Mouse (Mus musculus) limb, embryonic 11.5 days (tissue): Measurements from ENCODE around the gene Sdk2. TPM values are rescaled to one million over a fixed set of nuclear protein-coding genes. Genes with fewer than 3 reads are reported as not detected.

ENCODE experiments used
- ATAC-seq: fragments of 200-750 bp; cut with Nextera tagmentation; 2 replicates; pipeline ENCODE4 v1.8.0; 2017; ENCODE audit warnings: low read depth; ENCODE audit not compliant: insufficient number of reproducible peaks, low FRiP score, low TSS enrichment
- DNase-seq: peaks from one replicate; pipeline ENCODE4 v3.0.0-alpha.2; 2015; ENCODE audit warnings: low spot score
- H3K27ac ChIP-seq: fragments of 300-500 bp; sonication (generic); replicated peaks from 2 replicates; pipeline ENCODE4 v1.5.1; 2014; ENCODE audit warnings: low read depth, mild to moderate bottlenecking, low read length
- H3K27me3 ChIP-seq: fragments of 300-500 bp; sonication (generic); 2 replicates; pipeline ENCODE4 v1.6.1; 2014; ENCODE audit warnings: mild to moderate bottlenecking, low read length, mixed read lengths; ENCODE audit not compliant: control insufficient read depth, insufficient read depth
- H3K36me3 ChIP-seq: fragments of 300-500 bp; sonication (generic); 2 replicates; pipeline ENCODE4 v1.6.1; 2014; ENCODE audit warnings: mild to moderate bottlenecking, low read length, moderate library complexity, mixed read lengths; ENCODE audit not compliant: control insufficient read depth, insufficient read depth
- H3K4me1 ChIP-seq: fragments of 300-500 bp; sonication (generic); 2 replicates; pipeline ENCODE4 v1.6.1; 2014; ENCODE audit warnings: low read length, mixed read lengths; ENCODE audit not compliant: control insufficient read depth, insufficient read depth
- H3K4me2 ChIP-seq: fragments of 300-500 bp; sonication (generic); 2 replicates; pipeline ENCODE4 v1.6.1; 2014; ENCODE audit warnings: low read depth, mild to moderate bottlenecking, moderate library complexity; ENCODE audit not compliant: severe bottlenecking
- H3K4me3 ChIP-seq: fragments of 300-500 bp; sonication (generic); 2 replicates; pipeline ENCODE4 v1.5.1; 2014; ENCODE audit warnings: low read depth, low read length
- H3K9ac ChIP-seq: fragments of 300-500 bp; sonication (generic); 2 replicates; pipeline ENCODE4 v1.6.1; 2014; ENCODE audit warnings: mild to moderate bottlenecking, low read length
- H3K9me3 ChIP-seq: fragments of 300-500 bp; sonication (generic); 2 replicates; pipeline ENCODE4 v1.6.1; 2016; ENCODE audit warnings: low read length; ENCODE audit not compliant: control insufficient read depth
- WGBS: fragments of 180-500 bp; shearing (Covaris S2); extraction: QIAGEN DNeasy Blood & Tissue Kit; methylation state at CpG from one replicate; pipeline ENCODE4 v1.1.7; 2014; 5-methylcytosine and 5-hydroxymethylcytosine counted together
- polyA plus RNA-seq: library from polyadenylated mRNA; unstranded; fragments of >200 nt; fragmentation: Nextera tagmentation; extraction: Ambion mirVana; gene quantifications from 2 replicates; pipeline ENCODE4 v1.2.1, GENCODE M21; 2014

Gene Sdk2
- polyA plus RNA-seq, 1 experiment from 2014 or later: 0.60 TPM

GRCm38 (mm10) chr11:114043530-114043929, 23.3 kb downstream of the Sdk2 start:
- H3K4me1 ChIP-seq: peaks cover 8% of the 10 kb centered on the region; the same call in 1 of the 2 replicates
- no peaks in the 10 kb centered on the region for H3K36me3 ChIP-seq
- H3K9ac ChIP-seq: no peak overlapping the region
- WGBS: 69% methylated on average over 7 of the region's 7 CpGs
- no peak overlapping the region for H3K27ac ChIP-seq
- DNase-seq: no peak
- H3K4me2 ChIP-seq: no peak overlapping the region
- no peak overlapping the region for H3K4me3 ChIP-seq
- H3K27me3 ChIP-seq: no peaks in the 10 kb centered on the region
- ATAC-seq: no peak
- H3K9me3 ChIP-seq: peaks cover 3% of the 10 kb centered on the region; the same call in 1 of the 2 replicates

GRCm38 (mm10) chr11:114040391-114041035, 26.3 kb downstream of the Sdk2 start:
- ATAC-seq: 0 out of 2 replicates have a peak, but pooled peaks have one; percentile 41
- no peaks in the 10 kb centered on the region for H3K36me3 ChIP-seq
- no peaks in the 10 kb centered on the region for H3K27me3 ChIP-seq
- peaks cover 8% of the 10 kb centered on the region; the same call in 1 of the 2 replicates for H3K4me1 ChIP-seq
- no peak for DNase-seq
- no peak overlapping the region for H3K9ac ChIP-seq
- WGBS: 12% methylated on average over 9 of the region's 10 CpGs
- no peaks in the 10 kb centered on the region for H3K9me3 ChIP-seq
- H3K27ac ChIP-seq: no peak overlapping the region
- H3K4me2 ChIP-seq: no peak overlapping the region
- H3K4me3 ChIP-seq: no peak overlapping the region

- ATAC-seq (no peak), DNase-seq (no peak)
- H3K27me3 ChIP-seq: no peaks in the 10 kb centered on the region
- peaks cover 8% of the 10 kb centered on the region; the same call in 1 of the 2 replicates for H3K4me1 ChIP-seq
- no peak overlapping the region for H3K4me2 ChIP-seq
- H3K36me3 ChIP-seq: no peaks in the 10 kb centered on the region
- no peaks in the 10 kb centered on the region for H3K9me3 ChIP-seq
- WGBS: 90% methylated on average over 8 of the region's 8 CpGs
- H3K4me3 ChIP-seq: no peak overlapping the region
- no peak overlapping the region for H3K9ac ChIP-seq
- H3K27ac ChIP-seq: no peak overlapping the region
Observed at GRCm38 (mm10) chr11:114038036-114038435, 28.8 kb downstream of the Sdk2 start.

GRCm38 (mm10) chr11:114031491-114031890, 35.4 kb downstream of the Sdk2 start:
- Histone ChIP-seq H3K4me2 (no peak overlapping the region), H3K9ac (no peak overlapping the region), H3K36me3 (no peaks in the 10 kb centered on the region), H3K27ac (no peak overlapping the region), H3K27me3 (no peaks in the 10 kb centered on the region), H3K4me1 (peaks cover 12% of the 10 kb centered on the region), H3K9me3 (no peaks in the 10 kb centered on the region), H3K4me3 (no peak overlapping the region)
- WGBS: 81% methylated on average over 10 of the region's 10 CpGs
- ATAC-seq (no peak), DNase-seq (no peak)

- Histone ChIP-seq H3K4me1 (peaks cover 12% of the 10 kb centered on the region), H3K9ac (no peak overlapping the region), H3K36me3 (no peaks in the 10 kb centered on the region), H3K27me3 (no peaks in the 10 kb centered on the region), H3K9me3 (no peaks in the 10 kb centered on the region), H3K4me3 (no peak overlapping the region), H3K4me2 (no peak overlapping the region), H3K27ac (no peak overlapping the region)
- no peak for ATAC-seq
- no peak for DNase-seq
- WGBS: 84% methylated on average over 7 of the region's 7 CpGs
Observed at GRCm38 (mm10) chr11:114030214-114030613, 36.6 kb downstream of the Sdk2 start.

- H3K27me3 ChIP-seq: no peaks in the 10 kb centered on the region
- WGBS: 5% methylated on average over 6 of the region's 6 CpGs
- DNase-seq: no peak
- H3K36me3 ChIP-seq: no peaks in the 10 kb centered on the region
- no peaks in the 10 kb centered on the region for H3K9me3 ChIP-seq
- no peak overlapping the region for H3K27ac ChIP-seq
- H3K4me1 ChIP-seq: peaks cover 12% of the 10 kb centered on the region
- no peak overlapping the region for H3K4me2 ChIP-seq
- H3K4me3 ChIP-seq: no peak overlapping the region
- no peak for ATAC-seq
- H3K9ac ChIP-seq: no peak overlapping the region
Observed at GRCm38 (mm10) chr11:114028512-114028911, 38.3 kb downstream of the Sdk2 start.

- no peak overlapping the region for H3K4me3 ChIP-seq
- H3K27me3 ChIP-seq: no peaks in the 10 kb centered on the region
- no peaks in the 10 kb centered on the region for H3K9me3 ChIP-seq
- H3K4me2 ChIP-seq: no peak overlapping the region
- H3K36me3 ChIP-seq: no peaks in the 10 kb centered on the region
- no peak overlapping the region for H3K27ac ChIP-seq
- no peak overlapping the region for H3K9ac ChIP-seq
- WGBS: 39% methylated on average over 6 of the region's 6 CpGs
- no peak for DNase-seq
- no peak for ATAC-seq
- H3K4me1 ChIP-seq: peaks cover 12% of the 10 kb centered on the region
Observed at GRCm38 (mm10) chr11:114028021-114028420, 38.8 kb downstream of the Sdk2 start.

GRCm38 (mm10) chr11:114025056-114025455, 41.8 kb downstream of the Sdk2 start:
- DNase-seq (no peak), ATAC-seq (no peak)
- 0 out of 2 replicates have a peak, but pooled peaks cover 5% of the 10 kb centered on the region for H3K27me3 ChIP-seq
- no peaks in the 10 kb centered on the region for H3K36me3 ChIP-seq
- H3K9ac ChIP-seq: no peak overlapping the region
- H3K4me3 ChIP-seq: no peak overlapping the region
- H3K4me1 ChIP-seq: peaks cover 12% of the 10 kb centered on the region
- H3K9me3 ChIP-seq: no peaks in the 10 kb centered on the region
- no peak overlapping the region for H3K27ac ChIP-seq
- WGBS: 95% methylated on average over 2 of the region's 2 CpGs
- H3K4me2 ChIP-seq: no peak overlapping the region

GRCm38 (mm10) chr11:114023965-114024364, 42.9 kb downstream of the Sdk2 start:
- no peak overlapping the region for H3K4me2 ChIP-seq
- ATAC-seq: no peak
- no peak overlapping the region for H3K9ac ChIP-seq
- no peaks in the 10 kb centered on the region for H3K36me3 ChIP-seq
- DNase-seq: no peak
- H3K9me3 ChIP-seq: no peaks in the 10 kb centered on the region
- H3K27me3 ChIP-seq: 0 out of 2 replicates have a peak, but pooled peaks cover 8% of the 10 kb centered on the region
- peaks cover 12% of the 10 kb centered on the region for H3K4me1 ChIP-seq
- H3K27ac ChIP-seq: no peak overlapping the region
- WGBS: 67% methylated on average over 1 of the region's 1 CpGs
- no peak overlapping the region for H3K4me3 ChIP-seq
